Mouse (Mus musculus) thymus, postnatal 10 days (tissue): ENCODE measurements around the gene Zfp90.
A peak's percentile ranks its signal among the peaks of the same experiment; 100 is the strongest.
"Not testable (repeated sequence)": the region's sequence is repeated elsewhere in the genome, so short reads cannot be mapped to it uniquely, and the experiment has no call there.

Experiments used
- DNase-seq, 2 experiments: peaks; one replicate each; pipeline ENCODE4 v3.0.0; 2021; ENCODE audit warnings: low spot score in 2 of 2

The Zfp90 gene

GRCm38 (mm10) chr8:106415182-106415971, at the start of gene Zfp90:
Gene Zfp90, plus strand, starts transcription at chr8:106415327.
- DNase-seq, result peak; percentile 84 to 87

GRCm38 (mm10) chr8:106368501-106368900, 46.6 kb upstream of the Zfp90 start:
- no peak for DNase-seq

DNA sequence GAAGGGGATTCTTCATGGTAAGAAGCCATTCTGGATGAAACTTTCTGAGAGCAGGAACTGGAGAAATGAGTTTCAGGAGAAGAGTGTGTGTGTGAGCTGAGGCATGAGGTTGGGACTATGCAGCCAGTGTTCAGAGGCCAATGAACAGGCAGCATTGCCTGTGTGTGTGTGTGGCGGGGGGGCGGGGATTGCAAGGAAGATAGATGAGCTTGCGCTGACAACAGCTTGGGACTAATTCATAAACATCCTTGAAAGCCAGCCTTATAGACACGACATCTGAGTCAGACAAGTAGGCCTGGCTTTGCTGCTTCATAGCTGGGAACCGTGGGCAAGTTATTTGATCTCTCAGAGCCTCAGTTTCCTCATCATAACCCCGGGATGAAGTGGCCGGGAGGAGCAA, 46.1 kb upstream of the Zfp90 start:
- DNase-seq, result no peak

DNA sequence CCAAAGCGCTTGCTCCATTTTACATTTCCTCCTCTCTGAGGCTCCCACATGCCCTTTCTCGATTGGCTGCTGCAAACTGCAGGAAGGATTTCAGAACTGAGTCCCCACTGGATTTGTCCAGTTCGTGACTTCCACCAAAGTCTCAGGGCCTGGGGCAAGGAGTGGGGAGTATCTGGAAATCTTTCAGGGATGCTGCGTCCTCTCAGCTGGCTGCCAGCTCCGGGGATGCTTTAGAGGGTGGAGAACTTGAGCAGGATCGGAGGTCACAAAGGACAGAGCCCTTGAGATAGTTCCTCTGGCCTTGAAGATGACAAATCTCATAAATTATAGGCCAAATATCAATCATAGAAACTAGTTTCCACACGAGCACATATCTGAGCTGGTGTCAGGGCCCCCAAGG, 39.2 kb upstream of the Zfp90 start:
- DNase-seq, result no peak

DNA sequence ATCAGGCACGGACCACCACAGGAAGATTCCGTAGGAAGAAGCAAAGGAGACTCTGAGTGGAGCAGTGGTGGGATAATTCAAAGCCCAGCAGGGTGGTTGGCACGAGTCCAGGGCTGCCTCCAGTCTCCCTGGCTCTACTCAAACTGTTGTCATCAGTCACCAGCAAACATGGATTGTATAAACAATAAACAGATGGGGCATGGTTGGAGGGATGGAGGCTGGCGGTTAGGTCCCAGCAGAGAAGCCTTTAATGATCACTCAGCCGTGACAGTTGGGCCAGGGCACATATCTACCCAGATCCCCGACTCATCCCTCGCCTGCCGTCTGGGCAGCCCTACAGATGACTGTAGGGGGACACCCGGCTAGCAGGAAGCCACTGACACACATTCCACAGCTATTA, 38.3 kb upstream of the Zfp90 start:
- no peak for DNase-seq

DNA sequence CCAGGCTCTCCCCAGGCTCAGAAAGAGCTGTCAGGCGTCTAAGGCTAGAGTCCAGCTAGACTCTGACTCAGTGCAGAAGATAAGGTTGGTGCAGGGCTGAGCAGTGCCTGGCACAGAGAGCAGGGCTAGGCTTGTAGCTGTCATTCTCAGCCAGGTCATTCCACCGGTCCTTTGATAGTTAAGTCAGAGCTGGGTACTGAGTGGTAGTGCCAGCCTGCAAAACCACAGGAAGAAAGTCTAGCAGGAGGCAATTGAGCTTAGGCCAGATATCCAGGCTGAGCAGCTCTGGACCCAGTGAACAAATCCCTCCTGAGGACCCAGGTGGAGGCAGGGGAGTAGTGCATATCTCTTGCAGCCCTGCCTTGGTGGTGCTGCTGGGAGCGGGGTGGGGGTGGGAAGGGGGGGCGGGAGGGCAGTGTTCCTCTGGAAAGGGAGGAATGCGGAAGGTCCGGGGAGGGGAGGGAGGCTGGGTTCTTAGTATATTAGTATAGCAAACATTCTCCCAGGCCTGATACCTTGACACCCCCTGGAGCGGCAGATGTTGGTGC, 36.6 kb upstream of the Zfp90 start:
- no peak for DNase-seq

GRCm38 (mm10) chr8:106379357-106379756, 35.8 kb upstream of the Zfp90 start:
- DNase-seq, result no peak

DNA sequence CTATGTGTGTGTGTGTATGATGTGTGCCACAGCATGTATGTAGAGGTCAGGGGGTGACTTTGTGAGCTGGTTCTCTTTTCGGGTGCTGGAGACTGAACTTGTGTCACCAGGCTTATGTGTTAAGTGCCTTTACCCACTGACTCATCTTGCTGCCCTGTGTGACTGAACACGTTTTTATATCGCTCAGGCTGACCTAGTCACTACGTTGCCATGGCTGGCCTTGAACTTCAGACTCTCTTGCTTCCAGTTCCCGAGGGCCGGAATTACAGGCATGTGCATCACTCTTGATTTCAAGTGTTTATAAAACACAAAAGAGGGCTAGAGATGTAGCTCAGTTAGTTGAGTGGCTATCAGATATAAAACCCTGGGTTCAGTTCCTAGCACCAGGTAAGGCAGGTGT, 34.1 kb upstream of the Zfp90 start:
- no peak for DNase-seq

GRCm38 (mm10) chr8:106387801-106388415, 27.2 kb upstream of the Zfp90 start:
- no peak for DNase-seq

GRCm38 (mm10) chr8:106394493-106394892, 20.6 kb upstream of the Zfp90 start:
- no peak for DNase-seq

- no peak for DNase-seq
These were observed 15.4 kb upstream of the Zfp90 start for GRCm38 (mm10) chr8:106399694-106400093.

GRCm38 (mm10) chr8:106400181-106400580, 14.9 kb upstream of the Zfp90 start:
- DNase-seq, result no peak

GRCm38 (mm10) chr8:106403246-106403933, 11.7 kb upstream of the Zfp90 start:
- peak in 1 of 2 experiments; percentile 12 for DNase-seq

GRCm38 (mm10) chr8:106404825-106405224, 10.3 kb upstream of the Zfp90 start:
- DNase-seq, result no peak

- no peak for DNase-seq
These were observed 9.3 kb upstream of the Zfp90 start for GRCm38 (mm10) chr8:106405810-106406209.

- no peak for DNase-seq
These were observed 5.1 kb upstream of the Zfp90 start for GRCm38 (mm10) chr8:106410055-106410454.

DNA sequence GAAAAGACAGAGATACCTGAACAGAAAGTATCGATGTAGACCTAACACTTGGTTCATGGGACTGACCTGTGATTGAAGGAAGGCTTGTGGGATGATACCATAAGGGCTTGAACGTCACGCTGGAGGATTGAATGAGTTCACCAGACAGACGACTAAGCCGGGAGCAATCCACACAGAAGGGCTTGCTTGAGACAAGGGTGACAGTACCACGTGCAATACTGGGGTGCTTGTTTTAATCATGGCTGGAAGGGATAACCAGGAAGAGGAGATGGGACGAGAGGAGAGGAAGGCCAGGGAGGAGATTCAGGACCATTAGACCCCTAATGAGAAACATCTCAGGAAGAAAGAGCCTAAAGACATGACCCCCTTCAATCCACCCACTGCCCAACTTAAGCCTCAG, 4.6 kb upstream of the Zfp90 start:
- no peak for DNase-seq

DNA sequence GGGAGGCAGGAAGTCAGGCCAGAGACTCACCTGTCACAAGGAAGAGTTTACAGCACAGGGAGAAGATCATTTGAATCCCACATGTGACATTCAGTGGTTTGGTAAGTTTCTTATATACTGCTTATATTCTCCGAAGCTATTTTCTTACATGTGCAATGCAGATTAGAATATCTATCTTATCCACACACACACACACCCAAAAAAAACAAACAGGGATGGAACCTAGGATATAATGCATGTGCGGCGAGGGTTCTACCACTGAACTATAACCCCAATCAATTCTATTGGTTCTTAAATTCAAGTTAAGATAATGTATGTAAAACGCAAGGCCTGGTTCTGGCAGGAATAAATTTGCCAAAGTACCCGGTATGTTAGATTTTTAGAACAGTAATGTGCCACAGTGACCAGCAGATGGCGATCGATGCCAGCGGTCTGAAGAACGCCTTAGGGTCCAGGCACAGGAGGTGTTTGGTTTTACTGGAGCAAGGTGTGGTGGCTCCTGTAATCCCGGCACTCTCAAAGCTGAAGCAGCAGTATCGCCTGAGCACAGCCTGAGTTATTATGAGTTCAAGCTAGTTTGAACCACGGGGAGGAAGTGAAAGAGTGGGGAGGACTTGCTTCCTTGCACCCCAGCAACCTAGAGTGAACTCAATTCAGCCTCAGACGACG, 3.2 kb upstream of the Zfp90 start:
- peak; percentile 8 to 56 for DNase-seq

- no peak for DNase-seq
These were observed 2.6 kb downstream of the Zfp90 start for GRCm38 (mm10) chr8:106417692-106418091.

GRCm38 (mm10) chr8:106431088-106431487, 16.0 kb downstream of the Zfp90 start:
- DNase-seq, result no peak

GRCm38 (mm10) chr8:106431952-106432351, 16.8 kb downstream of the Zfp90 start:
- not testable (repeated sequence) for DNase-seq
